Mouse (Mus musculus) limb, embryonic 14.5 days (tissue): ENCODE results near the gene Gpr61. TPM values are rescaled to one million over a fixed set of nuclear protein-coding genes. Genes with fewer than 3 reads are reported as not detected.
A peak's percentile ranks its signal among the peaks of the same experiment; 100 is the strongest.

Experiments
- ATAC-seq: fragments of 200-750 bp; cut with Nextera tagmentation; 2 replicates; pipeline ENCODE4 v1.8.0; 2017; ENCODE audit warnings: low read depth, moderate number of reproducible peaks, moderate TSS enrichment; ENCODE audit not compliant: low FRiP score
- DNase-seq: peaks from one replicate; pipeline ENCODE4 v3.0.0-alpha.2; 2015; ENCODE audit warnings: low spot score
- H3K27ac ChIP-seq: fragments of 300-500 bp; sonication (generic); replicated peaks from 2 replicates; pipeline ENCODE4 v1.5.1; 2014; ENCODE audit warnings: low read depth, mild to moderate bottlenecking, low read length, moderate library complexity, mixed read lengths
- H3K27me3 ChIP-seq: fragments of 300-500 bp; sonication (generic); 2 replicates; pipeline ENCODE4 v1.6.1; 2014; ENCODE audit warnings: low read length, mixed read lengths; ENCODE audit not compliant: control insufficient read depth, insufficient read depth
- H3K36me3 ChIP-seq: fragments of 300-500 bp; sonication (generic); 2 replicates; pipeline ENCODE4 v1.6.1; 2014; ENCODE audit warnings: mild to moderate bottlenecking, low read length, moderate library complexity, mixed read lengths; ENCODE audit not compliant: control insufficient read depth, insufficient read depth
- H3K4me1 ChIP-seq: fragments of 300-500 bp; sonication (generic); 2 replicates; pipeline ENCODE4 v1.6.1; 2014; ENCODE audit warnings: antibody characterized with exemption, low read length, mixed read lengths; ENCODE audit not compliant: control insufficient read depth, insufficient read depth
- H3K4me2 ChIP-seq: fragments of 300-500 bp; sonication (generic); replicated peaks from 2 replicates; pipeline ENCODE4 v1.6.1; 2014; ENCODE audit warnings: low read depth, mild to moderate bottlenecking, low read length, moderate library complexity; ENCODE audit not compliant: severe bottlenecking
- H3K4me3 ChIP-seq: fragments of 300-500 bp; sonication (generic); replicated peaks from 2 replicates; pipeline ENCODE4 v1.5.1; 2014; ENCODE audit warnings: low read length
- H3K9ac ChIP-seq: fragments of 300-500 bp; sonication (generic); 2 replicates; pipeline ENCODE4 v1.6.1; 2014; ENCODE audit warnings: mild to moderate bottlenecking, low read depth, low read length, moderate library complexity; ENCODE audit not compliant: severe bottlenecking
- H3K9me3 ChIP-seq: fragments of 300-500 bp; sonication (generic); 2 replicates; pipeline ENCODE4 v1.6.1; 2016; ENCODE audit warnings: low read length; ENCODE audit not compliant: control insufficient read depth
- POLR2A ChIP-seq: fragments of 200-500 bp; IDR thresholded peaks from 2 replicates; pipeline ENCODE4 v1.8.0; 2012; ENCODE audit warnings: inconsistent platforms, mild to moderate bottlenecking, moderate library complexity, borderline replicate concordance; ENCODE audit not compliant: insufficient read depth, insufficient read length; ENCODE audit errors: extremely low read depth
- whole genome bisulfite sequencing: fragments of 180-500 bp; shearing (Covaris S2); extraction: QIAGEN DNeasy Blood & Tissue Kit; methylation state at CpG from one replicate; pipeline ENCODE4 v1.1.7; 2014; 5-methylcytosine and 5-hydroxymethylcytosine counted together
- polyA plus RNA-seq, 2 experiments: library from polyadenylated mRNA; depleted of rRNA in 1 of 2; stranded (reverse) in 1 of 2; unstranded in 1 of 2; fragments of >200 nt; fragmentation: Nextera tagmentation in 1 of 2; extraction: Ambion mirVana in 1 of 2; gene quantifications; 2 replicates each; pipeline versions ENCODE4 v1.2.1 to v1.2.3; 2012 to 2014

Gene Gpr61
- polyA plus RNA-seq, 2 experiments = 0.10 to 0.26 TPM

GRCm38 (mm10) chr3:108152290-108152689 is 2.4 kb downstream of the Gpr61 start:
- Histone ChIP-seq H3K9ac (no peak overlapping the region), H3K27me3 (no peaks in the 10 kb centered on the region), H3K4me2 (no peak overlapping the region), H3K4me1 (no peaks in the 10 kb centered on the region), H3K27ac (no peak overlapping the region), H3K9me3 (no peaks in the 10 kb centered on the region), H3K4me3 (no peak overlapping the region), H3K36me3 (no peaks in the 10 kb centered on the region)
- ATAC-seq (no peak), DNase-seq (no peak)
- 86% methylated on average over 3 of the region's 3 CpGs for WGBS
- no peak for TF ChIP-seq POLR2A

- ATAC-seq = peak; percentile 56; the same call in 1 of the 2 replicates
- H3K27ac ChIP-seq = peak overlapping the region; percentile 9; the same call in 1 of the 2 replicates
- TF ChIP-seq POLR2A = no peak
Measured at GRCm38 (mm10) chr3:108147386-108148235, 7.1 kb downstream of the Gpr61 start.

GRCm38 (mm10) chr3:108146671-108147070 is 8.0 kb downstream of the Gpr61 start:
- Histone ChIP-seq H3K27ac (0 out of 2 replicates have a peak overlapping the region, but pooled peaks have one; percentile 95), H3K27me3 (no peaks in the 10 kb centered on the region), H3K9me3 (no peaks in the 10 kb centered on the region), H3K36me3 (no peaks in the 10 kb centered on the region; the same call in 1 of the 2 replicates), H3K4me1 (peaks cover 13% of the 10 kb centered on the region), H3K4me3 (peak overlapping the region; percentile 98), H3K9ac (peak overlapping the region; percentile 93), H3K4me2 (peak overlapping the region; percentile 77)
- 54% methylated on average over 5 of the region's 5 CpGs for WGBS
- no peak for TF ChIP-seq POLR2A
- DNase-seq = no peak
- ATAC-seq = no peak

More at GRCm38 (mm10) chr3:108147386-108148235, 7.1 kb downstream of the Gpr61 start:
- Histone ChIP-seq H3K9me3 (no peaks in the 10 kb centered on the region), H3K36me3 (no peaks in the 10 kb centered on the region; the same call in 1 of the 2 replicates), H3K4me3 (no peak overlapping the region), H3K9ac (no peak overlapping the region), H3K4me2 (no peak overlapping the region), H3K27me3 (no peaks in the 10 kb centered on the region), H3K4me1 (peaks cover 13% of the 10 kb centered on the region)
- 65% methylated on average over 11 of the region's 11 CpGs for WGBS
- DNase-seq = peak; percentile 89

- Histone ChIP-seq H3K4me3 (peak within 1 kb of the TSS; percentile 98), H3K4me1 (peaks cover 13% of the 10 kb centered on the region), H3K27ac (peak within 1 kb of the TSS; percentile 95), H3K9ac (peak within 1 kb of the TSS; percentile 93), H3K36me3 (no peaks in the 10 kb centered on the region; the same call in 1 of the 2 replicates), H3K4me2 (peak within 1 kb of the TSS; percentile 77), H3K9me3 (no peaks in the 10 kb centered on the region), H3K27me3 (no peaks in the 10 kb centered on the region)
- DNase-seq (peak; percentile 90), ATAC-seq (peak; percentile 94)
- 1% methylated on average over 58 of the region's 63 CpGs for WGBS
- 0 out of 2 replicates have a peak, but pooled peaks have one; percentile 79 for TF ChIP-seq POLR2A
Measured at GRCm38 (mm10) chr3:108145534-108146445, 8.9 kb downstream of the Gpr61 start, which contains the start of gene Gnai3. Gene Gnai3 (minus strand): TSS chr3:108146146.

GRCm38 (mm10) chr3:108140786-108141185 is 13.9 kb downstream of the Gpr61 start:
- WGBS = 76% methylated on average over 4 of the region's 4 CpGs

More at GRCm38 (mm10) chr3:108140786-108141185, 13.9 kb downstream of the Gpr61 start:
- ATAC-seq = no peak
- no peak for DNase-seq
- Histone ChIP-seq H3K4me1 (peaks cover 8% of the 10 kb centered on the region; the same call in 1 of the 2 replicates), H3K27me3 (no peaks in the 10 kb centered on the region), H3K9me3 (no peaks in the 10 kb centered on the region), H3K9ac (no peak overlapping the region), H3K36me3 (no peaks in the 10 kb centered on the region; the same call in 1 of the 2 replicates), H3K4me2 (no peak overlapping the region), H3K4me3 (no peak overlapping the region), H3K27ac (no peak overlapping the region)
- no peak for TF ChIP-seq POLR2A
